Mouse (Mus musculus) liver, embryonic 12.5 days (tissue): ENCODE data around the gene Tmem102. TPM values are rescaled to one million over a fixed set of nuclear protein-coding genes. Genes with fewer than 3 reads are reported as not detected.
A peak's percentile ranks its signal among the peaks of the same experiment; 100 is the strongest.

Source experiments
- ATAC-seq: fragments of 200-750 bp; cut with Nextera tagmentation; 2 replicates; pipeline ENCODE4 v1.8.0; 2017; ENCODE audit warnings: moderate number of reproducible peaks, mild to moderate bottlenecking, moderate library complexity
- H3K27ac ChIP-seq: fragments of 300-500 bp; sonication (generic); 2 replicates; pipeline ENCODE4 v1.5.1; 2016; ENCODE audit warnings: mild to moderate bottlenecking
- H3K27me3 ChIP-seq: fragments of 300-500 bp; sonication (generic); replicated peaks from 2 replicates; pipeline ENCODE4 v1.6.1; 2016; ENCODE audit warnings: mild to moderate bottlenecking, moderate library complexity
- H3K36me3 ChIP-seq: fragments of 300-500 bp; sonication (generic); 2 replicates; pipeline ENCODE4 v1.6.1; 2016; ENCODE audit warnings: mild to moderate bottlenecking, moderate library complexity
- H3K4me1 ChIP-seq: fragments of 300-500 bp; sonication (generic); 2 replicates; pipeline ENCODE4 v1.6.1; 2016
- H3K4me2 ChIP-seq: fragments of 300-500 bp; sonication (generic); 2 replicates; pipeline ENCODE4 v1.6.1; 2016; ENCODE audit warnings: mild to moderate bottlenecking, moderate library complexity
- H3K4me3 ChIP-seq: fragments of 300-500 bp; sonication (generic); 2 replicates; pipeline ENCODE4 v1.5.1; 2016; ENCODE audit warnings: mild to moderate bottlenecking, moderate library complexity
- H3K9ac ChIP-seq: fragments of 300-500 bp; sonication (generic); 2 replicates; pipeline ENCODE4 v1.6.1; 2016; ENCODE audit warnings: mild to moderate bottlenecking, moderate library complexity
- H3K9me3 ChIP-seq: fragments of 300-500 bp; sonication (generic); replicated peaks from 2 replicates; pipeline ENCODE4 v1.6.1; 2016; ENCODE audit warnings: mild to moderate bottlenecking, moderate library complexity
- WGBS: fragments of 180-500 bp; shearing (Covaris S2); methylation state at CpG from one replicate; pipeline ENCODE4 v1.1.7; 2016; ENCODE audit not compliant: insufficient replicate concordance; 5-methylcytosine and 5-hydroxymethylcytosine counted together
- polyA plus RNA-seq: library from polyadenylated mRNA; unstranded; fragments of >200 nt; fragmentation: Nextera tagmentation; extraction: Ambion mirVana; gene quantifications from 2 replicates; pipeline ENCODE4 v1.2.1, GENCODE M21; 2016

Gene Tmem102
- polyA plus RNA-seq = 0.59 and 0.72 TPM in 2 replicates

DNA sequence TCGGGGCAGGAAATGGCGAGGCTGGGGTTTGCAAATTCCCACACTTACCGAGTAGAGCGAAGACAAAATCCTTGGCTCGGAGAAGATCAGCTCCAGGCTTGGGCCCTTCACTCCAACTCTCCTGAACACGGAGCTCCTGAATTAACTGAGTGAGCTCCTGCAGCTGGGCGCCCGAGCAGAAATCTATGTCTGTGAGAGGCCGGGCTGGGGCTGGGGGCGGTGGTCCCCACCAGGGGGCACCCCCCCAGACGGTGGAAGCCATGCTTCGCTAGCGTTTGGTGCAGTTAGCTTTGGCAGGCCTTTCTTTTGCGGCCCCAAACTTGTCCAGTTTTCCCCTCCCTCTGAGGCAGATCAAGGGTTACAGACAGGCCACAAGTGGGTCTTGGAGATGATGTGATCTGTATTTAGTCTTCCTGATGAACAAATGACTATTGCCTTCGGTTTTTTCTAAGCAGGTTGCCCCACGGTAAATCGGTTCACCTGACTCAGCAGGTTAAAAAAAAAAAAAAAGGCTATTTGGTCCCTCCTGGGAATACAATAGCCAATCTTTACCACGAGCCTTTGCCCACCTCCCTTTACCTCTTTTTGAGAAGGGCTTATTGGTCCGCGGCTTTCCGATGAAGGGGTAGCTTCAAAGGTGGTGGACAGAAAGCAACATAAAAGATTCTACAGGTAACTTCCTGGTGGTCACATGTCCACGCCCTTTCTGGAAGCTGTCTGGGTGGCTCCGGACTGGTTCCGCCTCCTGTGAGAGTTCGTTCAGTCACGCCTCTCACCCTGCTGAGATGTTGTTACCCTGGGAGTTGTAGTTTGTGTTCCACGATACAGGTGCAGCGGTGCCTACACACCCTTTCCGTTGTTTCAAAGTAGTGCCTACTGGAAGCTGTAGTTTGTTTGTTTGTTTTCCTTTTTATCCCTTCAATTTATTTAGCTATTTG, at the start of gene Tmem102:
TSS of gene Tmem102 (minus strand) at position 653 of the 938 bp plus-strand sequence.
- 18% methylated on average over 29 of the region's 29 CpGs for WGBS
- peak within 1 kb of the TSS; percentile 70 for H3K4me2 ChIP-seq
- H3K9ac ChIP-seq = no peak within 1 kb of the TSS
- H3K9me3 ChIP-seq = 0 out of 2 replicates have a peak, but pooled peaks cover 5% of the 10 kb centered on the region
- no peak within 1 kb of the TSS for H3K27ac ChIP-seq
- no peaks in the 10 kb centered on the region for H3K36me3 ChIP-seq
- peak within 1 kb of the TSS; percentile 57; the same call in 1 of the 2 replicates for H3K4me3 ChIP-seq
- no peak for ATAC-seq
- peaks cover 80% of the 10 kb centered on the region for H3K27me3 ChIP-seq
- peaks cover 48% of the 10 kb centered on the region for H3K4me1 ChIP-seq

- no peak for ATAC-seq
- Histone ChIP-seq H3K27me3 (peaks cover 32% of the 10 kb centered on the region), H3K9ac (peak overlapping the region; percentile 66), H3K4me3 (peak overlapping the region; percentile 16; the same call in 1 of the 2 replicates), H3K4me1 (peaks cover 65% of the 10 kb centered on the region), H3K36me3 (peaks cover 35% of the 10 kb centered on the region), H3K9me3 (no peaks in the 10 kb centered on the region), H3K4me2 (peak overlapping the region; percentile 72), H3K27ac (peak overlapping the region; percentile 99)
- WGBS = 58% methylated on average over 10 of the region's 10 CpGs
Measured at GRCm38 (mm10) chr11:69854680-69855079, 49.3 kb upstream of the Tmem102 start.

DNA sequence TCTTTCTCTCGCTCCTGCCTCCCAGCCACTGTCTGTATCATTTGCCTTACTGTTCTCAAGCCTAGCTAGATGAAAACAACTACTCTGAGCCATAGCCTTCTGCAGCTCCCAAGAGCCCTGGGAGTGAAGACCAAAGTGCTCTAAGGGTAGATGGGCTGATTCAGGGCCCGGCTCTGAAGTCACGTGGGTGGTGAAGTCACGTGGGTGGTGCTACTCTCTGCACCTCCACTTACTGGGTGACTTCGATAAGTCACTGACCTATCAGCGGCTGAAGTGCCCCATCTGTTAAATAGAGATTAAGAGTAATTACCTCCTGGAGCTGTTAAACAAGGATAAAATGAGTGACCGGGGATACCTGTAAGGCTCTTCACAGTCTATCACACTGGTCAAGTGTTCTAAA, 48.6 kb upstream of the Tmem102 start:
- 10% methylated on average over 7 of the region's 7 CpGs for WGBS
- Histone ChIP-seq H3K9me3 (no peaks in the 10 kb centered on the region), H3K36me3 (peaks cover 42% of the 10 kb centered on the region), H3K4me3 (peak overlapping the region; percentile 42), H3K4me2 (peak overlapping the region; percentile 72), H3K27me3 (peaks cover 25% of the 10 kb centered on the region), H3K27ac (peak overlapping the region; percentile 99), H3K4me1 (peaks cover 72% of the 10 kb centered on the region), H3K9ac (peak overlapping the region; percentile 73)
- peak; percentile 93 for ATAC-seq

- Histone ChIP-seq H3K4me3 (no peak overlapping the region), H3K27me3 (no peaks in the 10 kb centered on the region), H3K9ac (no peak overlapping the region), H3K9me3 (no peaks in the 10 kb centered on the region), H3K4me2 (peak overlapping the region; percentile 10; the same call in 1 of the 2 replicates), H3K4me1 (peaks cover 91% of the 10 kb centered on the region), H3K27ac (peak overlapping the region; percentile 99), H3K36me3 (peaks cover 56% of the 10 kb centered on the region)
- no peak for ATAC-seq
- WGBS = 57% methylated on average over 8 of the region's 8 CpGs
Measured at GRCm38 (mm10) chr11:69850754-69851153, 45.3 kb upstream of the Tmem102 start.

DNA sequence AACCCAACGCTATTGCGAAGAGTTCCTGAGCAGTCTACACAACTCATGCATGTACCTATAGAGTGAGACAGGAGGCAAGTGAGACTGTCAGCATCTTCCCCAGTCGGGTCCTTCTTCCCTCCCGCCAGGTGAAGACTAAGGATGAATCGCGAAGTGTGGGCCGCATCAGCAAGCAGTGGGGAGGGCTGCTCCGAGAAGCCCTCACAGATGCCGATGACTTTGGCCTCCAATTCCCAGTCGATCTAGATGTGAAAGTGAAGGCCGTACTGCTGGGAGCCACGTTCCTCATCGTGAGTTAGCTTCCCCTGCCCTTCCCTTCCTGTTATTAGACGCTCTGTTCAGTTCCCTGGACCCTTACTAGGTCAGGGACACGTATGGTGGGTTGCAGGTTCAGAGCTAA, 44.5 kb upstream of the Tmem102 start:
- H3K4me1 ChIP-seq = peaks cover 91% of the 10 kb centered on the region
- H3K9ac ChIP-seq = no peak overlapping the region
- 0 out of 2 replicates have a peak overlapping the region, but pooled peaks have one; percentile 10 for H3K4me2 ChIP-seq
- ATAC-seq = no peak
- 83% methylated on average over 15 of the region's 15 CpGs for WGBS
- peaks cover 56% of the 10 kb centered on the region for H3K36me3 ChIP-seq
- H3K27ac ChIP-seq = peak overlapping the region; percentile 99
- no peaks in the 10 kb centered on the region for H3K9me3 ChIP-seq
- H3K27me3 ChIP-seq = no peaks in the 10 kb centered on the region
- H3K4me3 ChIP-seq = no peak overlapping the region

GRCm38 (mm10) chr11:69849128-69849527, 43.7 kb upstream of the Tmem102 start:
- ATAC-seq = no peak
- 75% methylated on average over 9 of the region's 9 CpGs for WGBS
- Histone ChIP-seq H3K27me3 (no peaks in the 10 kb centered on the region), H3K4me3 (no peak overlapping the region), H3K36me3 (peaks cover 56% of the 10 kb centered on the region), H3K9me3 (no peaks in the 10 kb centered on the region), H3K4me2 (0 out of 2 replicates have a peak overlapping the region, but pooled peaks have one; percentile 10), H3K4me1 (peaks cover 85% of the 10 kb centered on the region), H3K9ac (0 out of 2 replicates have a peak overlapping the region, but pooled peaks have one; percentile 8), H3K27ac (peak overlapping the region; percentile 99)

- Histone ChIP-seq H3K9ac (peak overlapping the region; percentile 87; the same call in 1 of the 2 replicates), H3K36me3 (peaks cover 54% of the 10 kb centered on the region)
- 94% methylated on average over 6 of the region's 6 CpGs for WGBS
Measured at GRCm38 (mm10) chr11:69848021-69848420, 42.6 kb upstream of the Tmem102 start.

DNA sequence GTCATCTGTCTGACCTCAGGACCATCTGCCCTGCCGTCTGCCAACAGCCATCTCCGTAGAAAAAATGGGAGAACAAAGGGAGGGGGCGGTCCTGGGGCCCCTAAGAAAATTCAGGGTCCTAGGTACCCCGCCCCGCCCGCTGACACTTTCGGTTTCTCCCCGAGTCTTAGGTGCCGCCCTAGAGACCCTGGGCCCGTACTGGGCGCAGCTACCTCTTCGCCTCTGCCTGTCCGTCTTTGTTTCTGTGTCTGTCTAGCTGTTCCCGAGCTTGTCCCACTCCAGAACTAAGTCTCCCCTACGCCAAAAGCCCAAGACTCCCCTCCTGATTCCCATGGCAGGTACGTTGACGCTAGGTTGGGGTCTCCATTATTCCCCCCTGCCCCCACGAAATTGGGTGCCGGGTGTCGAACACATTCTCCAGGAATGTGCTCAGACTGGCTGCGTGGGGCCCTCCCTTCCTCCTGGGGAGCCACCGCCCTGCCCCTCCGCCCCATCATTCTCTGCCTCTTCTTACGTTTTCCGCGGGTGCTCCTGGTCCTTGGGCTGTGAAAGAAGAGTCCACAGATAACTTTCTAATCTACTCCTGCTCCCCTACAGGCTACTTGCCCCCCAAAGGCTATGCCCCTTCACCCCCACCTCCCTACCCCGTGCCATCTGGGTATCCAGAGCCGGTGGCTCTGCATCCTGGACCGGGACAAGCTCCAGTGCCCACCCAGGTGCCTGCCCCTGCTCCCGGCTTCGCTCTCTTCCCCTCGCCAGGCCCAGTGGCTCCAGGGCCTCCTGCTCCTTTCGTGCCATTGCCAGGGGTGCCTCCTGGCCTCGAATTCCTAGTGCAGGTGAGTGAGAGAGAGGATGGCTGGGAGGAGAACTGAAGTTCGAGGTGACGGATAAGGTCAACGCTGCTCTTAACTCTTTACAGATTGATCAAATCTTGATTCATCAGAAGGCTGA, 41.6 kb upstream of the Tmem102 start:
- Histone ChIP-seq H3K4me2 (peak overlapping the region; percentile 92), H3K4me1 (peaks cover 80% of the 10 kb centered on the region), H3K9ac (peak overlapping the region; percentile 87), H3K9me3 (no peaks in the 10 kb centered on the region), H3K4me3 (peak overlapping the region; percentile 73), H3K36me3 (peaks cover 44% of the 10 kb centered on the region), H3K27ac (peak overlapping the region; percentile 99), H3K27me3 (no peaks in the 10 kb centered on the region)
- WGBS = 15% methylated on average over 37 of the region's 37 CpGs
- ATAC-seq = peak; percentile 67

More at GRCm38 (mm10) chr11:69848021-69848420, 42.6 kb upstream of the Tmem102 start:
- Histone ChIP-seq H3K4me1 (peaks cover 80% of the 10 kb centered on the region), H3K9me3 (no peaks in the 10 kb centered on the region), H3K27me3 (no peaks in the 10 kb centered on the region), H3K27ac (peak overlapping the region; percentile 99), H3K4me3 (peak overlapping the region; percentile 73), H3K4me2 (peak overlapping the region; percentile 92)
- no peak for ATAC-seq

GRCm38 (mm10) chr11:69846198-69846680, 40.8 kb upstream of the Tmem102 start, which contains the start of gene Plscr3:
Plscr3 (plus strand) TSS chr11:69846376.
- no peaks in the 10 kb centered on the region for H3K27me3 ChIP-seq
- WGBS = under 1% methylated on average over 38 of the region's 38 CpGs
- peaks cover 72% of the 10 kb centered on the region for H3K4me1 ChIP-seq
- no peaks in the 10 kb centered on the region for H3K9me3 ChIP-seq
- peaks cover 37% of the 10 kb centered on the region for H3K36me3 ChIP-seq
- peak within 1 kb of the TSS; percentile 92 for H3K4me2 ChIP-seq
- peak; percentile 90 for ATAC-seq
- peak within 1 kb of the TSS; percentile 87 for H3K9ac ChIP-seq
- H3K27ac ChIP-seq = peak within 1 kb of the TSS; percentile 99
- peak within 1 kb of the TSS; percentile 73 for H3K4me3 ChIP-seq

GRCm38 (mm10) chr11:69838714-69839104, 33.3 kb upstream of the Tmem102 start:
- H3K27ac ChIP-seq = peak overlapping the region; percentile 80
- peak overlapping the region; percentile 63 for H3K4me3 ChIP-seq
- peak overlapping the region; percentile 98 for H3K4me2 ChIP-seq
- WGBS = 0% methylated on average over 7 of the region's 7 CpGs
- peaks cover 41% of the 10 kb centered on the region for H3K27me3 ChIP-seq
- H3K36me3 ChIP-seq = 0 out of 2 replicates have a peak, but pooled peaks cover 5% of the 10 kb centered on the region
- H3K4me1 ChIP-seq = peaks cover 72% of the 10 kb centered on the region
- peak overlapping the region; percentile 77 for H3K9ac ChIP-seq
- peak; percentile 11 for ATAC-seq
- no peaks in the 10 kb centered on the region for H3K9me3 ChIP-seq
